Mouse (Mus musculus) heart, postnatal 14 days (tissue): ENCODE results near the gene Bend4. TPM values are rescaled to one million over a fixed set of nuclear protein-coding genes. Genes with fewer than 3 reads are reported as not detected.

Source experiments
- DNase-seq, 2 experiments: peaks; one replicate each; pipeline ENCODE4 v3.0.0; 2021 to 2022
- intact Hi-C: fragments of 180-260 bp; cut with DNase I; formaldehyde crosslinking; loops from one replicate; pipeline ENCODE4 v1.15.1; 2025
- long read RNA-seq, 2 experiments: library from polyadenylated mRNA; stranded (forward); transcript quantifications; one replicate each; pipeline ENCODE4 v2.0.0; 2021
- total RNA-seq, 2 experiments: library from RNA; stranded (reverse); gene quantifications; 2 replicates each; pipeline ENCODE4 v1.2.3; 2021

Gene Bend4
- total RNA-seq = 1 to 10 TPM; 3.7 to 3.8 TPM
- long read RNA-seq, experiment 1, partial matches to known transcripts = 0 of 2 reads
- long read RNA-seq, experiment 1, other reads (novel, unspliced or antisense) = 2 of 2 reads
- long read RNA-seq, experiment 2, partial matches to known transcripts = 1 of 1 reads
- long read RNA-seq, experiment 2, other reads (novel, unspliced or antisense) = 0 of 1 reads

DNA sequence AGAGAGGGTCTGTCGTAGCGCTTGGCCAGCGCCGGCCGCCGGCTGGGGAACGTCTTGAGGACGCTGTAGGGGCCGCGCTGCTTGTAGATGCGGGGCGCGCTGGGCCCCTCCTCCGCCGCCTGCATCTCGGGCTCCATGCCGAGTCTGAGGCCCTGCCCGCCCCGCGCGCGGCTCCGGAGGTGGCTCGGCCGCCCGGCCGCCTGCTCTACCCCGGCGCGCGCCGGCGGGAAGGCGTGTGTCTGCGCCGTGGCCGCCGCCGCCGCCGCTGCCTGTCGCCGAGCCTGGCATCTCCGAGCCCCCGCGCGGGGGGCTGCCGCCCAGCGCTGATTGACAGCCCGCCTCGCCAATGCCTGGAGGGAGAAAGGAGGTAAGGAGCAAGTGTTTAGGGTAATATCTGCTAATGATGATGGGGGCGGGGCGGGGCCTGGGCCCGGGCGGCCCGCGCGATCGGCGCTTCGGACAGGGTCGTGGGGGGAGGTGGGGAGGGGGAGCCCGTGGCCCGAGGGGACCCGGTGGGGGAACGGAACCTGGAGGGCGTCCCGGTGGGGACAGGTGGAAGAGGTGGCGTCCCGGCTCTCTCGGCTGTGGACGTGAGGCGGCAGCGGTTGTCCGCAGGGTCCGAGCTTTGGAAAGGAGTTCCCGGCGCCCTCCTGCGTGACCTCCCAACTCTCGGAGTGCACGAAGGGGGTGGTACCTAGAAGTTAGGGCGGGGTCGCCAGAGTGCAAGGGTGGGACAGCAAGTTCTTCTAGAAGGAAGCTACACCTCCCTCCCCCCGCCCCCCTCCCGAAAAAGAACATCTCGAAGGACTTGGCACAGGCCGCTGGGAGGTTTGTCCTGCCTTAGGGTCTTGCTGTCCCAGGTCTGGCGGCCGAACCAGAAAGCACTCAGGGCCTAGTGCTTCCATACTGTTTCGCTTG lies at the start of gene Bend4:
Gene Bend4 (minus strand): TSS at position 868 of the 918 bp plus-strand sequence.
- DNase-seq = peak; percentile 74 to 78
- intact Hi-C loops = no loop called here

- DNase-seq = no peak
- intact Hi-C loops = no loop called here
These were observed 45.6 kb upstream of the Bend4 start for GRCm38 (mm10) chr5:67473723-67474122.

DNA sequence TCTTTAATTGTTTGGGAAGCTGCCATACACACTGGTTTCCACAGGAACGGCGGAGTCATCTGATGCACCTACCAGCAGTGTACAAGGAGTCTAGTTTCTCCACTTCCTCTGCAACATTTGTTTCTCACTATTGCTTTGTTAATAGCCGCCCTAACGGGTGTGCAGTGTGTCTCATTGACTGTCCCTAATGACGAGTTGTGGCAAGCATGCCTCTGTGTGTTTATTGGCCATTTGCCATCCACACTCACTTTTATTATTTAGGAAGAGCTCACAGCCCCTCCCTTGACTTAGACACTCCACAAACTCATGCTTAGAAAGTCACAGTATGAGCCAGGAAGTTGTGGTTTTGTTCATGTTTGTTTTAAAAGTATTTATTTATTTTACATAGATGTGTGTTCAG lies 45.0 kb upstream of the Bend4 start:
- intact Hi-C loops = no loop called here
- DNase-seq = no peak

GRCm38 (mm10) chr5:67466866-67467530 lies 38.9 kb upstream of the Bend4 start:
- intact Hi-C loops = no loop called here

GRCm38 (mm10) chr5:67464899-67465298 lies 36.8 kb upstream of the Bend4 start:
- intact Hi-C loops = no loop called here
- DNase-seq = no peak

More at GRCm38 (mm10) chr5:67466866-67467530, 38.9 kb upstream of the Bend4 start:
- DNase-seq = no peak

- intact Hi-C loops = no loop called here
- DNase-seq = no peak
These were observed 35.5 kb upstream of the Bend4 start for GRCm38 (mm10) chr5:67463636-67464035.

GRCm38 (mm10) chr5:67462331-67462730 lies 34.2 kb upstream of the Bend4 start:
- intact Hi-C loops = no loop called here
- DNase-seq = no peak

GRCm38 (mm10) chr5:67456841-67457240 lies 28.7 kb upstream of the Bend4 start:
- intact Hi-C loops = no loop called here
- no peak for DNase-seq

DNA sequence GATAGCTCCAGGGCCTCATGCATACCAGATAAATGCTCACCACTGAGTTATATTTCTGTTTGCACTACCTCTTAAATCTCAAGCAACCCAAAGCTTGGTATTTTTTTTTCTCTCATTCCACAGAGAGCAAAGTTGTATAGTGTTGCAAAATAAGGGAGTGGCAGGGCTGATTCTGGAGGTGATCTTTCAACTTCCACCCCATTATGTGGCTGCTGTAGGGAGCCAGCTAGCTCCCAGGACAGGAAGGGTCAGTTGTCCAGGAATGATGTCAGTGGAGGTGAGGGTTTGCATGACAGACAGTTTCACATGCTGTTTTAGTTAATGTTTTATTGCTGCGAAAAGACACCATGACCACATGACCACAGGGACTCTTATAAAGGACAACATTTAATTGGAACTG lies 26.2 kb upstream of the Bend4 start:
- intact Hi-C loops = no loop called here
- DNase-seq = no peak

DNA sequence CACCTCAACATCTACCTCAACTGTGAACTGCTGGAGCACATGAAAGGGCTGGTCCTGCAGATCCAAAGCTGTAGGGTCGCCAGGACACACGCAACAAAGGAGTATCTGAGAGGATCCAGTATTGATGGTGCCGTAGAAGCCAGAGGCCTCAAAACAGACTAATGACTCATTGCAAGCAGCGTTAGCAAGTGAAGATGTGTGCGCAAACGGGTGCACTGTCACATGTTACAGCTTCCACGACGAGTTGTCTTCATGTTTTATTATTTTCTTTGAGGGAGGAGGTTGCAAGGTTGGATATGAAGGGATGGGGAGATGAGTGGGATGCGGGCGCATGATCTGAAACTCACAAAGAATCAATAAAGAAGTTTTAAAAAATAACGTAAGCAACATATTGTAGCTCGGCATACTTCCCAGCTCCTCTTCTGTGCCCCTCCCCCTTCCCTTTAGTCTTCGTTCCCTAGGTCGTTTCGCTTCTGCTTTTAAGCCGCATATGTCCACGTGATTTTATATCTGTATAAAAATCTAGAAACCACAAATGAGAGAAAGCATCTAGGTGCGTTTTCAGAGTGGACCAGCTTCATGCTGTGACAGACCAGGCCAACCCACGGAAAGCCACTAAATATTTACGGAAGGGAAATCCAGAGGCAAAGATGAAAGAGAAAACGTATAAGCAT lies 22.0 kb upstream of the Bend4 start:
- intact Hi-C loops = no loop called here
- DNase-seq = no peak

- DNase-seq = no peak
- intact Hi-C loops = no loop called here
These were observed 18.4 kb upstream of the Bend4 start for GRCm38 (mm10) chr5:67446526-67446925.

- intact Hi-C loops = no loop called here
These were observed 16.3 kb upstream of the Bend4 start for GRCm38 (mm10) chr5:67444217-67445050.

GRCm38 (mm10) chr5:67442813-67443450 lies 14.8 kb upstream of the Bend4 start:
- DNase-seq = no peak
- intact Hi-C loops = no loop called here

More at GRCm38 (mm10) chr5:67444217-67445050, 16.3 kb upstream of the Bend4 start:
- DNase-seq = no peak

GRCm38 (mm10) chr5:67440563-67440962 lies 12.5 kb upstream of the Bend4 start:
- intact Hi-C loops = no loop called here
- DNase-seq = no peak

DNA sequence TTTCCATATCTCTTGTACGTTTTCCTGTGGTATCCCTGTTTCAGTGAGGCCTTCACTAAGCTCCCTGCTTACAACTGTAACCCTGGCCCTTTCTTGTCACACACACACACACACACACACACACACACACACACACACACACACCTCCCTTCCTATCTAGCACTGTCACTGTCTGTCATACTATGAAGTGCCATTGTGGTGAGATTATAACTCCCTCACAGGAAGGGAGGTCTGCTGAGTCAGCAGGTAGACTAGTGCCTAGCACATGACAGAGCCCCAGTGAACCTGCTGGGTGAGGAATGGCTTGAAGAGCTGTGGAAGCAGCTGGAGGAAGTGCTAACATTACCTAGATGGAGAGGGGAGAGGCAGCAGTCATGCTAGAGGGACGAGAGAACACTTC lies 9.3 kb upstream of the Bend4 start:
- DNase-seq = no peak
- intact Hi-C loops = no loop called here

DNA sequence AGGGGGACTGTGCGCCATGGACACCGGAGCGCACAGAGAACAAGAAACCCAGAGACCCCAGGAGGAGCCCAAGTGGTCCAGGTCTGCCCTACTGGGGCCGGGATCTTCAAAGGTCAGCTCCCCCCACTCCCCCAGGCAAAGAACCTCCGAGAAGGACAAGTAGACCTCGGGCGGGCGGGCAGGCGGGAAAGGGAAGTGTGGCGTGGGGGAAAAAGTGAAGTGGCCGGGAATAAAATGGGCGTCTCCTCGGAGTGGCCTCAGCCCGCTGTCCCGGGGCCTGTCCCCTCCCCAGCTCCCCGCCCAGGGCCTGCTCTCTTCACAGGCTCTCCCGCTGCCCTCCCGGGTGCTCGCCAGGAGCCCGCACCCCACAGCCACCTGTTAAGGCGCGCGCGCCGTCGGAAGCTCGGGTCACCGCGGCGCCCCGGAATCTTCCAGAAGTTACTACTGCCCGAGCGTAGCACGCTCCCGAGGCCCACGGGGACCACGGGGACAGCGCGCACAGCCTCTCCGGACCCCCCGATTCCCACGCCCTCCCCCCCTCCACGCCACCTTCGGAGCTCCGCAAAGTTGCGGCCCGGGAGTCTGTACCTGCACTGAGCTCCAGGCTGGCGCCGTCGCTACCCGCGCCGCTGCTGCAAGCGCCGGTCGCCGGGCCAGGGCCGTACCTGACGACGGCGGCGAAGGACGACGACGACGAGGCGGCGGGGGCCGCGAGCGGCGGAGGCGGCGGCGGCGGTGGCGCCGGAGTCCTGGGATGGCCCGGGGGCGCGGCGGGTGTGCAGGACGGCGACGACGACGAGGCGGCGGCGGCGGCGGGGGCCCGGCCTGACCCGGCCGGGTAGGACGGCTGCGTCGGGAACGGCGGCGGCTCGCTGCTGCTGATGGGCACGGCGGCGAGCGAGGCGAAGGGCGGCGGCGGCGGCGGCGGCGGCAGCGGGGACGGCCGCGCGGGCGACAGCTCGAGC lies 1.4 kb downstream of the Bend4 start:
- DNase-seq = peak; percentile 25 to 39
- intact Hi-C loops = no loop called here

GRCm38 (mm10) chr5:67426011-67426410 lies 2.1 kb downstream of the Bend4 start:
- DNase-seq = no peak
- intact Hi-C loops = no loop called here

DNA sequence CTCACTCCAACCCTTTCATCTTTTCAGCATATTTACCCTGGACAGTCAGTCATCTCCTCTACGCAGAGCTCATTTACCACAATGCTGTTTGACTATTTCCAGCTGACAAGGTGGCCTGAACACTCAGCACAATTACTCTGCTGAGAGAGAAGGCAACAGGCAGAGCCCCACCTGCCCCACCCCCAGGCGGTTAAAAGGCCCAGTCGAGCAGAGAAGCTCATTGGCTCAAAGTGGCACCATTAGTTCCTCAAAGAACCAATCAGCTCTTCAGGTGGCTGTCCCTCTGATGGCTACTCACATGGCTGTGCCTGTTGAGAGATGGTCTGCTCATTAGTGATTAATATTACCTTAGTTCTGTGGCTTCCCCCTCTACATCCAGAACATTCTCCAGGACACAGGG lies 3.5 kb downstream of the Bend4 start:
- intact Hi-C loops = no loop called here
- no peak for DNase-seq
